Comparison of ENCODE assay signal across 7 mouse cellular contexts in genomic region chr5:136083669-136084107, GRCm38 (mm10). TPM values are rescaled to one million over a fixed set of nuclear protein-coding genes. Genes with fewer than 3 reads are reported as not detected.
DNase-seq lines count a peak whose midpoint lies in the region; ATAC-seq lines count a peak whose summit lies in the region.

Rasa4 (plus strand) TSS chr5:136083916.

- peak within 1 kb of the TSS; percentile 70 for H3K4me3 ChIP-seq in intestine, embryonic 15.5 days (replicated peaks)
- H3K4me3 ChIP-seq in midbrain, embryonic 10.5 days = peak within 1 kb of the TSS; percentile 63

- WGBS in intestine, embryonic 15.5 days = under 1% methylated on average over 27 of the region's 28 CpGs
- WGBS in midbrain, embryonic 10.5 days = under 1% methylated on average over 28 of the region's 28 CpGs

- H3K9ac ChIP-seq in intestine, embryonic 15.5 days = peak within 1 kb of the TSS; percentile 59

- peak; percentile 85 to 88 for DNase-seq in adrenal gland, adult 18-20 months (ENCODE audit: low spot score in 2 of 2)
- peak; percentile 99 for DNase-seq in embryo, embryonic 11 days
- peak; percentile 92 to 93 for DNase-seq in gastrocnemius, postnatal 36 days
- DNase-seq in left cerebral cortex, postnatal 25 days (ENCODE audit: low spot score in 2 of 2) = peak; percentile 90 to 96
- DNase-seq in midbrain, embryonic 10.5 days (ENCODE audit: low spot score) = peak; percentile 91
- DNase-seq in right cerebral cortex, postnatal 4 days = peak; percentile 85

- ATAC-seq in intestine, embryonic 15.5 days = peak; percentile 97

- intact Hi-C loops in gastrocnemius, postnatal 36 days (cut with DNase I) = no loop called here
- intact Hi-C loops in left cerebral cortex, postnatal 25 days (cut with DNase I) = no loop called here

- H3K4me2 ChIP-seq in intestine, embryonic 15.5 days (replicated peaks) = peak within 1 kb of the TSS; percentile 94

- peak within 1 kb of the TSS; percentile 19; the same call in 1 of the 2 replicates for H3K27ac ChIP-seq in intestine, embryonic 15.5 days
- H3K27ac ChIP-seq in midbrain, embryonic 10.5 days (replicated peaks) = peak within 1 kb of the TSS; percentile 65

- no peaks in the 10 kb centered on the region for H3K36me3 ChIP-seq in intestine, embryonic 15.5 days
- H3K36me3 ChIP-seq in midbrain, embryonic 10.5 days = no peaks in the 10 kb centered on the region

- H3K27me3 ChIP-seq in intestine, embryonic 15.5 days (replicated peaks) = no peaks in the 10 kb centered on the region
- peaks cover 46% of the 10 kb centered on the region for H3K27me3 ChIP-seq in midbrain, embryonic 10.5 days (ENCODE audit: low read depth, poor library complexity, severe bottlenecking)

- no peaks in the 10 kb centered on the region for H3K9me3 ChIP-seq in intestine, embryonic 15.5 days
- no peaks in the 10 kb centered on the region for H3K9me3 ChIP-seq in midbrain, embryonic 10.5 days (replicated peaks)

- H3K4me1 ChIP-seq in intestine, embryonic 15.5 days (replicated peaks) = peaks cover 17% of the 10 kb centered on the region
- H3K4me1 ChIP-seq in midbrain, embryonic 10.5 days = peaks cover 33% of the 10 kb centered on the region

RNA-seq across cellular contexts. Expression of gene Rasa4, which starts in this region (rescaled TPM):
- total RNA-seq in adrenal gland, adult 18-20 months (2021) = 10 to 100 TPM; 11.9 to 14.7 TPM
- 10 to 100 TPM; 23.8 to 23.9 TPM for total RNA-seq in gastrocnemius, postnatal 36 days (2021)
- polyA plus RNA-seq in intestine, embryonic 15.5 days (2015; fragmentation: Nextera tagmentation; extraction: Ambion mirVana) = 16.3 and 19.4 TPM in 2 replicates
- total RNA-seq in left cerebral cortex, postnatal 25 days (2021) = 1 to 10 TPM; 3.5 to 5.0 TPM
- polyA plus RNA-seq in midbrain, embryonic 10.5 days (2016; fragmentation: Nextera tagmentation; extraction: Ambion mirVana) = 3.6 and 6.3 TPM in 2 replicates

Comparison
In these comparisons a context has a peak if more than half of its experiments do, and no peak if none do; other contexts are left out.
1. Peak in every context shown above with its lines: DNase-seq, ATAC-seq, H3K4me3 ChIP-seq and H3K27ac ChIP-seq.